8 mouse cellular contexts compared by ENCODE assay signal in the genomic region with DNA sequence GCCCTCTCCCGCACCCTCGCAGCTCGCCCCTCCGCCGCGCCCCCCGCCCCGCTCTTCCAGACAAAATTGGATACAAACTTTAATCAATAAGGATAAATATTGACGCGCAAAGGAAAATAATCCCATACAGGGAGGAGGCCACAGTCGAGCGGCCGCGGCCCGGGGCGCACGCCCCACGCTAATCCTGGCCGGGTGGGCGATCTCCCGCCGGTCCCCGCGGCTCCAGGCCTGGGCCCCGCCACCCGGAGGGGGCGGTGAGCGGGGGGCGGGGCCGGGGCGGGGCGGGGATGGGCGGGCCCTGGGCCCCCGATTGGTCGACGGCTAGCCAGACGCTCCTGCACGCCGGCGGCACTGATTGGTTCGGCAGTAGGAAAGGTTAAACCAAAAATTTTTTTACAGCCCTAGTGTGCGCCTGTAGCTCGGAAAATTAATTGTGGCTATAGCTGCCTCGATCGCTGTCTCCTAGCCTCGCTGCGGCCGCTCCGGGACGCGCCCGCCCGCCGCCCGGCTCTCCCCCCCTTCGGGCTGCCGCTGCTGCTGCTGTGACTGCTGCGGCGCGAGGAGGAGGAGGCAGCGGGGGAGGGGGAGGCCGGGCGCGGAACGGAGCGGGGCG. TPM values are rescaled to one million over a fixed set of nuclear protein-coding genes. Genes with fewer than 3 reads are reported as not detected.
DNase-seq lines count a peak whose midpoint lies in the region; ATAC-seq lines count a peak whose summit lies in the region.

No protein-coding gene starts in this region.

- peak overlapping the region; percentile 100 for H3K9ac ChIP-seq in forebrain, embryonic 13.5 days
- 0 out of 2 replicates have a peak overlapping the region, but pooled peaks have one; percentile 11 for H3K9ac ChIP-seq in midbrain, embryonic 13.5 days (replicated peaks)

- WGBS in forebrain, embryonic 13.5 days: under 1% methylated on average over 33 of the region's 67 CpGs
- under 1% methylated on average over 60 of the region's 67 CpGs for WGBS in midbrain, embryonic 13.5 days

- H3K27ac ChIP-seq in forebrain, embryonic 13.5 days: peak overlapping the region; percentile 100
- no peak overlapping the region for H3K27ac ChIP-seq in midbrain, embryonic 13.5 days

- peaks cover 15% of the 10 kb centered on the region for H3K9me3 ChIP-seq in megakaryocyte, embryonic 14.5 days
- H3K9me3 ChIP-seq in forebrain, embryonic 13.5 days (replicated peaks): no peaks in the 10 kb centered on the region
- H3K9me3 ChIP-seq in midbrain, embryonic 13.5 days: no peaks in the 10 kb centered on the region

- peaks cover 82% of the 10 kb centered on the region for H3K27me3 ChIP-seq in megakaryocyte, embryonic 14.5 days (replicated peaks)
- H3K27me3 ChIP-seq in forebrain, embryonic 13.5 days: peaks cover 5% of the 10 kb centered on the region; the same call in 1 of the 2 replicates
- H3K27me3 ChIP-seq in midbrain, embryonic 13.5 days: peaks cover 83% of the 10 kb centered on the region

- peak overlapping the region; percentile 74 for H3K4me3 ChIP-seq in megakaryocyte, embryonic 14.5 days (replicated peaks)
- peak overlapping the region; percentile 85 for H3K4me3 ChIP-seq in forebrain, embryonic 13.5 days
- H3K4me3 ChIP-seq in midbrain, embryonic 13.5 days (replicated peaks): peak overlapping the region; percentile 33

- H3K4me1 ChIP-seq in megakaryocyte, embryonic 14.5 days: peaks cover 25% of the 10 kb centered on the region
- H3K4me1 ChIP-seq in forebrain, embryonic 13.5 days: peaks cover 20% of the 10 kb centered on the region; the same call in 1 of the 2 replicates
- H3K4me1 ChIP-seq in midbrain, embryonic 13.5 days (replicated peaks): peaks cover 11% of the 10 kb centered on the region; the same call in 1 of the 2 replicates

- no peaks in the 10 kb centered on the region for H3K36me3 ChIP-seq in megakaryocyte, embryonic 14.5 days (replicated peaks; ENCODE audit: low read length)
- H3K36me3 ChIP-seq in forebrain, embryonic 13.5 days (ENCODE audit: poor library complexity, severe bottlenecking): peaks cover 10% of the 10 kb centered on the region
- no peaks in the 10 kb centered on the region for H3K36me3 ChIP-seq in midbrain, embryonic 13.5 days

- ATAC-seq in megakaryocyte, adult 5-6 weeks (ENCODE audit: poor library complexity, severe bottlenecking): no peak
- peak; percentile 94 for ATAC-seq in forebrain, embryonic 13.5 days
- ATAC-seq in midbrain, embryonic 13.5 days: peak; percentile 84
- ATAC-seq in erythroblast, adult 5-6 weeks (replicated peaks; ENCODE audit: low FRiP score, poor library complexity, severe bottlenecking): no peak

- H3K4me2 ChIP-seq in forebrain, embryonic 13.5 days: peak overlapping the region; percentile 75
- H3K4me2 ChIP-seq in midbrain, embryonic 13.5 days (replicated peaks): peak overlapping the region; percentile 48

- intact Hi-C loops in gastrocnemius, postnatal 14 days (cut with DNase I; ENCODE audit: low total_unique reads): no loop called here

- peak; percentile 85 to 95 for DNase-seq in layer of hippocampus, postnatal 14 days (ENCODE audit: low spot score in 2 of 2)
- no peak for DNase-seq in gastrocnemius, postnatal 14 days
- no peak for DNase-seq in adrenal gland, adult 2 months

RNA-seq across cellular contexts. Expression of a gene that starts 1.2 kb away (rescaled TPM):
- not detected in 2 replicates for polyA plus RNA-seq in megakaryocyte, embryonic 14.5 days (2012; ENCODE audit: insufficient read depth, low replicate concordance)
- total RNA-seq in megakaryocyte, adult 5-6 weeks (2015): not detected in 2 replicates
- total RNA-seq in megakaryocyte, adult 5-6 weeks (2017): not detected in 2 replicates
- polyA plus RNA-seq in forebrain, embryonic 13.5 days (2015; fragmentation: Nextera tagmentation; extraction: Ambion mirVana): 76.5 and 98.6 TPM in 2 replicates
- total RNA-seq in layer of hippocampus, postnatal 14 days (2021): 100 to 1,000 TPM; 161 to 166 TPM
- polyA plus RNA-seq in midbrain, embryonic 13.5 days (2015; fragmentation: Nextera tagmentation; extraction: Ambion mirVana): 0.63 and 6.4 TPM in 2 replicates
- not detected in 2 replicates for total RNA-seq in erythroblast, adult 5-6 weeks (2015; ENCODE audit: low replicate concordance)
- not detected in 2 replicates for total RNA-seq in erythroblast, adult 5-6 weeks (2017; ENCODE audit: low replicate concordance)
- not detected for total RNA-seq in gastrocnemius, postnatal 14 days (2021)
- total RNA-seq in adrenal gland, adult 2 months (2021): not detected
- polyA plus RNA-seq in adrenal gland, adult 2 months (2012; rRNA removed): not detected in 2 replicates

RNA-seq across cellular contexts. Expression of a gene that starts 1.3 kb away (rescaled TPM):
- not detected in 2 replicates for polyA plus RNA-seq in megakaryocyte, embryonic 14.5 days (2012; ENCODE audit: insufficient read depth, low replicate concordance)
- total RNA-seq in megakaryocyte, adult 5-6 weeks (2015): not detected in 2 replicates
- total RNA-seq in megakaryocyte, adult 5-6 weeks (2017): not detected in 2 replicates
- 1.9 and 2.4 TPM in 2 replicates for polyA plus RNA-seq in forebrain, embryonic 13.5 days (2015; fragmentation: Nextera tagmentation; extraction: Ambion mirVana)
- total RNA-seq in layer of hippocampus, postnatal 14 days (2021): 10 to 100 TPM; 11.4 to 12.2 TPM
- 0.15 TPM in 1 of 2 replicates, not detected in the other for polyA plus RNA-seq in midbrain, embryonic 13.5 days (2015; fragmentation: Nextera tagmentation; extraction: Ambion mirVana)
- not detected in 2 replicates for total RNA-seq in erythroblast, adult 5-6 weeks (2015; ENCODE audit: low replicate concordance)
- not detected in 2 replicates for total RNA-seq in erythroblast, adult 5-6 weeks (2017; ENCODE audit: low replicate concordance)
- total RNA-seq in gastrocnemius, postnatal 14 days (2021): not detected
- total RNA-seq in adrenal gland, adult 2 months (2021): not detected
- not detected in 2 replicates for polyA plus RNA-seq in adrenal gland, adult 2 months (2012; rRNA removed)

Comparison
In these comparisons a context has a peak if more than half of its experiments do, and no peak if none do; other contexts are left out.
1. H3K4me3 ChIP-seq: peak in every context shown above with its lines; median percentile 85 in forebrain, embryonic 13.5 days; 74 in megakaryocyte, embryonic 14.5 days; 33 in midbrain, embryonic 13.5 days.
2. ATAC-seq: peak in forebrain, embryonic 13.5 days (single experiment) and midbrain, embryonic 13.5 days (single experiment); none in megakaryocyte, adult 5-6 weeks (single experiment) and erythroblast, adult 5-6 weeks (single experiment).
3. DNase-seq: peak in layer of hippocampus, postnatal 14 days (2 of 2); none in gastrocnemius, postnatal 14 days (single experiment) and adrenal gland, adult 2 months (single experiment).
4. RNA of a gene that starts 1.2 kb away (total RNA-seq): 161 to 166 TPM in layer of hippocampus, postnatal 14 days; not detected in adrenal gland, adult 2 months, not detected in gastrocnemius, postnatal 14 days, not detected in megakaryocyte, adult 5-6 weeks and not detected in erythroblast, adult 5-6 weeks; every median in the first group is over 100 times any median in the second.
5. RNA of a gene that starts 1.3 kb away (total RNA-seq): 11.4 to 12.2 TPM in layer of hippocampus, postnatal 14 days; not detected in megakaryocyte, adult 5-6 weeks, not detected in erythroblast, adult 5-6 weeks, not detected in gastrocnemius, postnatal 14 days and not detected in adrenal gland, adult 2 months; every median in the first group is over 10 times any median in the second.